Mouse (Mus musculus): ENCODE measurements at regions not wholly inside any gene's neighbourhood (a gene's known extent, or its start where the extent isn't known, plus 50 kb on each side); places are given as distances from the start of the nearest gene placed in this dataset.
A peak's percentile ranks its signal among the peaks of the same experiment; 100 is the strongest.

- DNase-seq: no peak
Observed at GRCm38 (mm10) chr6:140934286-140934685, 205.2 kb downstream of the Gm11077 start.

GRCm38 (mm10) chr6:140938025-140938424 is 208.9 kb downstream of the Gm11077 start:
- DNase-seq: no peak

GRCm38 (mm10) chr6:140946720-140947119 is 217.6 kb downstream of the Gm11077 start:
- no peak for DNase-seq

GRCm38 (mm10) chr6:140950483-140950882 is 221.4 kb downstream of the Gm11077 start:
- DNase-seq: no peak

GRCm38 (mm10) chr6:140953256-140953655 is 224.2 kb downstream of the Gm11077 start:
- DNase-seq: no peak

- DNase-seq: no peak
Observed at GRCm38 (mm10) chr6:140953721-140954120, 224.6 kb downstream of the Gm11077 start.

- DNase-seq: no peak
Observed at GRCm38 (mm10) chr6:140955751-140956521, 226.9 kb downstream of the Gm11077 start.

GRCm38 (mm10) chr6:140956522-140956863 is 227.4 kb downstream of the Gm11077 start:
- DNase-seq: no peak

GRCm38 (mm10) chr6:140961987-140962386 is 232.9 kb downstream of the Gm11077 start:
- DNase-seq: no peak

- DNase-seq: no peak
Observed at GRCm38 (mm10) chr6:140962563-140962962, 233.5 kb downstream of the Gm11077 start.

GRCm38 (mm10) chr6:140973732-140974131 is 244.6 kb downstream of the Gm11077 start:
- DNase-seq: no peak

- DNase-seq: no peak
Observed at GRCm38 (mm10) chr6:140976989-140977388, 247.9 kb downstream of the Gm11077 start.

- DNase-seq: no peak
Observed at GRCm38 (mm10) chr6:140983610-140984009, 254.5 kb downstream of the Gm11077 start.

- no peak for DNase-seq
Observed at GRCm38 (mm10) chr6:140984249-140984648, 255.2 kb downstream of the Gm11077 start.

- DNase-seq: no peak
Observed at GRCm38 (mm10) chr6:140993643-140994580, 255.2 kb upstream of the Pde3a start.

GRCm38 (mm10) chr6:140995340-140996135 is 253.5 kb upstream of the Pde3a start:
- DNase-seq: peak; percentile 37

- no peak for DNase-seq
Observed at GRCm38 (mm10) chr6:140998069-140998468, 251.0 kb upstream of the Pde3a start.

GRCm38 (mm10) chr6:141000552-141000951 is 248.5 kb upstream of the Pde3a start:
- no peak for DNase-seq

- no peak for DNase-seq
Observed at GRCm38 (mm10) chr6:141001306-141001705, 247.8 kb upstream of the Pde3a start.

- DNase-seq: no peak
Observed at GRCm38 (mm10) chr6:141015055-141015681, 233.9 kb upstream of the Pde3a start.

GRCm38 (mm10) chr6:141023501-141023900 is 225.6 kb upstream of the Pde3a start:
- DNase-seq: no peak

- no peak for DNase-seq
Observed at GRCm38 (mm10) chr6:141027353-141027752, 221.7 kb upstream of the Pde3a start.

Data from gastrocnemius, postnatal 10 days (tissue).